Mouse (Mus musculus): ENCODE results near the gene Gabarap.

GRCm38 (mm10) chr11:70040184-70040583 is 49.2 kb downstream of the Gabarap start:
- TF ChIP-seq POLR2A (IDR thresholded peaks at IDR 0.05; ENCODE audit: extremely low read depth, insufficient read depth, low read length) (no peak), CTCF (IDR thresholded peaks at IDR 0.05; ENCODE audit: low read depth, low read length) (no peak)

Data from liver, adult 2 months (tissue).